Mouse (Mus musculus) CH12.LX (cell line): ENCODE results near the gene Rexo2. TPM values are rescaled to one million over a fixed set of nuclear protein-coding genes. Genes with fewer than 3 reads are reported as not detected.
"Not testable (repeated sequence)": the region's sequence is repeated elsewhere in the genome, so short reads cannot be mapped to it uniquely, and the experiment has no call there.

Experiments
- DNase-seq: peaks from one replicate; pipeline ENCODE4 v3.0.0-alpha.2; 2013; ENCODE audit errors: extremely low read depth
- H3K27ac ChIP-seq: 2 replicates; pipeline ENCODE4 v1.5.1; 2012; ENCODE audit warnings: low read depth, mild to moderate bottlenecking, control low read depth, moderate library complexity; ENCODE audit not compliant: insufficient read depth
- H3K27me3 ChIP-seq: replicated peaks from 2 replicates; pipeline ENCODE3; 2012; ENCODE audit warnings: inconsistent platforms
- H3K36me3 ChIP-seq, 2 experiments: replicated peaks in 1 of 2; 2 replicates each; pipeline versions ENCODE3 to v1.6.1; 2012; ENCODE audit warnings: inconsistent platforms in 1 of 2, low read length in 1 of 2, mild to moderate bottlenecking in 1 of 2, mixed read lengths in 1 of 2, moderate library complexity in 1 of 2; ENCODE audit not compliant: control insufficient read depth in 1 of 2, insufficient read depth in 1 of 2
- H3K4me1 ChIP-seq, 2 experiments: 2 replicates each; pipeline ENCODE4 v1.6.1; 2012; ENCODE audit warnings: inconsistent platforms in 1 of 2, moderate library complexity in 1 of 2; ENCODE audit not compliant: insufficient read depth in 2 of 2, control insufficient read depth in 1 of 2
- H3K4me2 ChIP-seq: 2 replicates; pipeline ENCODE4 v1.6.1; 2012; ENCODE audit warnings: low read depth, mild to moderate bottlenecking, control low read depth; ENCODE audit not compliant: poor library complexity, insufficient read depth, severe bottlenecking
- H3K4me3 ChIP-seq, 3 experiments: fragments of 150-350 bp in 1 of 3; sonication (generic) in 1 of 3; replicated peaks in 1 of 3; 2 replicates each; pipeline versions ENCODE3 to v1.5.1; 2011 to 2012; ENCODE audit warnings: low read depth in 2 of 3, low read length in 2 of 3, mild to moderate bottlenecking in 2 of 3, moderate library complexity in 2 of 3, control low read depth in 1 of 3, improper control_type of control experiment in 1 of 3, inconsistent platforms in 1 of 3, mixed read lengths in 1 of 3; ENCODE audit not compliant: poor library complexity in 1 of 3
- H3K79me2 ChIP-seq: replicated peaks from 2 replicates; pipeline ENCODE4 v1.6.1; 2012; ENCODE audit warnings: mild to moderate bottlenecking, moderate library complexity; ENCODE audit not compliant: control insufficient read depth, poor library complexity, insufficient read depth, severe bottlenecking; ENCODE audit errors: extremely low read depth
- H3K9ac ChIP-seq: 2 replicates; pipeline ENCODE4 v1.6.1; 2012; ENCODE audit warnings: low read depth, mild to moderate bottlenecking, control low read depth, moderate library complexity; ENCODE audit not compliant: insufficient read depth
- H3K9me3 ChIP-seq: replicated peaks from 2 replicates; pipeline ENCODE3; 2012; ENCODE audit warnings: low read length, inconsistent platforms, mixed read lengths
- BHLHE40 ChIP-seq: IDR thresholded peaks from 2 replicates; pipeline ENCODE4 v1.6.1; 2011; ENCODE audit warnings: mild to moderate bottlenecking, low read depth, low read length, improper control_type of control experiment
- CHD2 ChIP-seq: IDR thresholded peaks from 2 replicates; pipeline ENCODE4 v1.6.1; 2011; ENCODE audit warnings: low read length, improper control_type of control experiment
- CTCF ChIP-seq, 2 experiments: IDR thresholded peaks in 1 of 2; conservative IDR thresholded peaks in 1 of 2; 2 replicates each; pipeline ENCODE4 v1.5.1; 2011 to 2012; ENCODE audit warnings: low read depth in 2 of 2, low read length in 2 of 2, improper control_type of control experiment in 1 of 2, inconsistent platforms in 1 of 2, mild to moderate bottlenecking in 1 of 2, moderate library complexity in 1 of 2
- E2F4 ChIP-seq: IDR thresholded peaks from 2 replicates; pipeline ENCODE4 v1.6.1; 2011; ENCODE audit warnings: low read depth, low read length, improper control_type of control experiment; ENCODE audit not compliant: insufficient replicate concordance
- ETS1 ChIP-seq: conservative IDR thresholded peaks from 2 replicates; pipeline ENCODE4 v1.6.1; 2012; ENCODE audit warnings: low read depth, mild to moderate bottlenecking, inconsistent platforms, low read length, improper control_type of control experiment, moderate library complexity
- GABPA ChIP-seq: IDR thresholded peaks from 2 replicates; pipeline ENCODE4 v1.6.1; 2012; ENCODE audit warnings: low read depth, low read length, improper control_type of control experiment, inconsistent platforms; ENCODE audit not compliant: insufficient replicate concordance
- IRF4 ChIP-seq: IDR thresholded peaks from 2 replicates; pipeline ENCODE4 v1.6.1; 2014; ENCODE audit warnings: low read depth, mild to moderate bottlenecking, inconsistent platforms, low read length, improper control_type of control experiment
- JUND ChIP-seq: conservative IDR thresholded peaks from 2 replicates; pipeline ENCODE4 v1.6.1; 2011; ENCODE audit warnings: low read depth, low read length, improper control_type of control experiment
- KAT2A ChIP-seq: IDR thresholded peaks from 2 replicates; pipeline ENCODE4 v1.6.1; 2012; ENCODE audit warnings: low read length, improper control_type of control experiment, inconsistent platforms; ENCODE audit not compliant: insufficient replicate concordance
- MAFK ChIP-seq: IDR thresholded peaks from 2 replicates; pipeline ENCODE4 v1.6.1; 2011; ENCODE audit warnings: low read length, improper control_type of control experiment; ENCODE audit not compliant: insufficient replicate concordance
- MAX ChIP-seq: IDR thresholded peaks from 2 replicates; pipeline ENCODE4 v1.6.1; 2011; ENCODE audit warnings: low read length, improper control_type of control experiment
- MYC ChIP-seq: IDR thresholded peaks from 2 replicates; pipeline ENCODE4 v1.6.1; 2011; ENCODE audit warnings: low read depth, mild to moderate bottlenecking, improper control_type of control experiment, low read length
- NELFE ChIP-seq: IDR thresholded peaks from 2 replicates; pipeline ENCODE4 v1.6.1; 2011; ENCODE audit warnings: low read depth, low read length, improper control_type of control experiment
- NRF1 ChIP-seq: IDR thresholded peaks from 2 replicates; pipeline ENCODE4 v1.6.1; 2014; ENCODE audit warnings: low read depth, mild to moderate bottlenecking, inconsistent platforms, low read length, improper control_type of control experiment, moderate library complexity
- POLR2A ChIP-seq: IDR thresholded peaks from 2 replicates; pipeline ENCODE4 v1.6.1; 2011; ENCODE audit warnings: low read depth, mild to moderate bottlenecking, improper control_type of control experiment, low read length
- RAD21 ChIP-seq: IDR thresholded peaks from 2 replicates; pipeline ENCODE4 v1.6.1; 2011; ENCODE audit warnings: low read depth, mild to moderate bottlenecking, low read length, improper control_type of control experiment, moderate library complexity
- RCOR1 ChIP-seq: conservative IDR thresholded peaks from 2 replicates; pipeline ENCODE4 v1.6.1; 2012; ENCODE audit warnings: low read depth, mild to moderate bottlenecking, inconsistent platforms, low read length, improper control_type of control experiment
- SMC3 ChIP-seq: IDR thresholded peaks from 2 replicates; pipeline ENCODE4 v1.6.1; 2011; ENCODE audit warnings: low read depth, low read length, improper control_type of control experiment
- ZMIZ1 ChIP-seq: IDR thresholded peaks from 2 replicates; pipeline ENCODE4 v1.6.1; 2012; ENCODE audit warnings: low read depth, mild to moderate bottlenecking, inconsistent platforms, low read length, improper control_type of control experiment
- ZNF384 ChIP-seq: IDR thresholded peaks from 2 replicates; pipeline ENCODE4 v1.6.1; 2012; ENCODE audit warnings: low read depth, low read length, improper control_type of control experiment, inconsistent platforms
- dilution Hi-C: fragments of 300-500 bp; cut with MboI; formaldehyde crosslinking; loops from 2 replicates; pipeline ENCODE4 v1.14.3; 2020; ENCODE audit warnings: low sequenced_read_pairs; ENCODE audit not compliant: extremely low pct_unique_long_range_greater_than_20kb, extremely low pct_ligation_motif_present
- in situ Hi-C: fragments of 300-500 bp; cut with MboI; formaldehyde crosslinking; loops from 3 replicates; pipeline ENCODE4 v1.14.3; 2019; ENCODE audit warnings: low sequenced_read_pairs, low pct_ligation_motif_present, low pct_unique_long_range_greater_than_20kb, mixed read lengths
- polyA plus RNA-seq: library from polyadenylated mRNA; unstranded; fragments of >175 nt; gene quantifications from 2 replicates; pipeline ENCODE4 v1.2.1, GENCODE M21; 2012; ENCODE audit warnings: low read depth; ENCODE audit not compliant: insufficient read length
- total RNA-seq, 2 experiments: library from RNA; depleted of rRNA; stranded (reverse); fragments of 300-350 nt in 1 of 2; fragments of >200 nt in 1 of 2; gene quantifications; 2 replicates each; pipeline ENCODE4 v1.2.3; 2012 to 2014

Gene Rexo2
- total and polyA plus RNA-seq, 3 experiments = 108 to 296 (median 120) TPM

GRCm38 (mm10) chr9:48472441-48473025, 7.9 kb downstream of the Rexo2 start:
- no peak overlapping the region for H3K4me2 ChIP-seq
- dilution Hi-C loops = no loop called here
- no peaks in the 10 kb centered on the region for H3K27me3 ChIP-seq
- no peak for DNase-seq
- H3K27ac ChIP-seq = no peak overlapping the region
- no peak for TF ChIP-seq IRF4
- TF ChIP-seq GABPA = no peak
- TF ChIP-seq RCOR1 = no peak
- TF ChIP-seq BHLHE40 = no peak
- TF ChIP-seq CTCF (conservative IDR thresholded peaks at IDR 0.05 in 1 of 2, IDR thresholded peaks at IDR 0.05 in 1 of 2; ENCODE audit: low read depth in 2 of 2, low read length in 2 of 2) = no peak
- TF ChIP-seq ETS1 = no peak
- no peak overlapping the region for H3K4me3 ChIP-seq
- H3K36me3 ChIP-seq = peaks cover 42 to 92% of the 10 kb centered on the region in 2 experiments
- H3K9me3 ChIP-seq = no peaks in the 10 kb centered on the region
- no peak overlapping the region for H3K9ac ChIP-seq
- in situ Hi-C loops = no loop called here
- H3K79me2 ChIP-seq = peaks cover 20% of the 10 kb centered on the region
- peaks cover 7 to 27% of the 10 kb centered on the region in 2 experiments for H3K4me1 ChIP-seq

GRCm38 (mm10) chr9:48467471-48467870, 13.0 kb downstream of the Rexo2 start:
- dilution Hi-C loops, DNase-seq, H3K27ac ChIP-seq, H3K9ac ChIP-seq, H3K4me3 ChIP-seq, H3K4me2 ChIP-seq, H3K79me2 ChIP-seq, H3K4me1 ChIP-seq, H3K27me3 ChIP-seq: not testable (repeated sequence)
- in situ Hi-C loops = loop anchor here (10.0 kb wide), 1 partner anchor 127 kb away; no protein-coding TSS in a partner anchor
- H3K36me3 ChIP-seq = peaks cover 48 to 78% of the 10 kb centered on the region in 2 experiments
- peaks cover 11% of the 10 kb centered on the region for H3K9me3 ChIP-seq

DNA sequence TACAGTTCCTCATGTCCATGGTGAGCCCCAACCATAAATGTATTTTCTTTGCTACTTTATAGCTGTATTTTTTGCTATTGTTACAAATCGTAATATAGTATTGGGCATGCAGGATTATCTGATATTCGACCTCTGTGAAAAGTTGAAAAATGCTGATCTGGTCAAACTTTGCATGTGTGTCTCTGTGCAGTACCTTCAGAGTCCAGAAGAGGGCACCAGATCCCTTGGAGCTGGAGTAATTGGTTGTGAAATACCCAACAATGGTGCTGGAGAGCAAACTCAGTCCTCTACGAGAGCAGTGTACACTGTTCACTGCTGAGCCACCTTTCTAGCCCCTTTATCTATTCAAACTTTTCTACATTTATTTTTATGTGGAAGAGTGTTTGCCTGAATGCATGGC, 13.6 kb downstream of the Rexo2 start:
- dilution Hi-C loops = no loop called here
- peaks cover 11% of the 10 kb centered on the region for H3K9me3 ChIP-seq
- peaks cover 42 to 73% of the 10 kb centered on the region in 2 experiments for H3K36me3 ChIP-seq
- H3K4me3 ChIP-seq = no peak overlapping the region
- no peaks in the 10 kb centered on the region for H3K4me1 ChIP-seq
- no peak overlapping the region for H3K27ac ChIP-seq
- peak; percentile 70 for DNase-seq
- TF ChIP-seq CTCF (conservative IDR thresholded peaks at IDR 0.05 in 1 of 2, IDR thresholded peaks at IDR 0.05 in 1 of 2; ENCODE audit: low read depth in 2 of 2, low read length in 2 of 2) (peak; percentile 86 to 92), ZMIZ1 (no peak), NELFE (no peak), E2F4 (no peak), RAD21 (peak; percentile 84), ZNF384 (no peak), MYC (no peak), MAFK (peak; percentile 99), CHD2 (no peak), RCOR1 (no peak), JUND (no peak), POLR2A (no peak), NRF1 (no peak), MAX (no peak), SMC3 (peak; percentile 77), KAT2A (no peak)
- TF ChIP-seq, all 38 proteins: peak for 4
- in situ Hi-C loops = loop anchor here (10.0 kb wide), 1 partner anchor 128 kb away; no protein-coding TSS in a partner anchor
- Histone ChIP-seq H3K27me3 (no peaks in the 10 kb centered on the region), H3K4me2 (no peak overlapping the region), H3K9ac (no peak overlapping the region), H3K79me2 (no peaks in the 10 kb centered on the region)
